Mouse (Mus musculus) liver, embryonic 13.5 days (tissue): ENCODE results near the gene Arhgap28. TPM values are rescaled to one million over a fixed set of nuclear protein-coding genes. Genes with fewer than 3 reads are reported as not detected.
A peak's percentile ranks its signal among the peaks of the same experiment; 100 is the strongest.
"Not testable (repeated sequence)": the region's sequence is repeated elsewhere in the genome, so short reads cannot be mapped to it uniquely, and the experiment has no call there.

Experiments
- ATAC-seq: fragments of 200-750 bp; cut with Nextera tagmentation; 2 replicates; pipeline ENCODE4 v1.8.0; 2017; ENCODE audit warnings: low read depth, mild to moderate bottlenecking, moderate number of reproducible peaks, moderate library complexity
- DNase-seq: peaks from one replicate; pipeline ENCODE4 v3.0.0; 2022
- H3K27ac ChIP-seq: fragments of 300-500 bp; sonication (generic); 2 replicates; pipeline ENCODE4 v1.5.1; 2015; ENCODE audit warnings: moderate library complexity, mild to moderate bottlenecking, inconsistent platforms
- H3K27me3 ChIP-seq: fragments of 300-500 bp; sonication (generic); 2 replicates; pipeline ENCODE4 v1.6.1; 2015; ENCODE audit warnings: mild to moderate bottlenecking, inconsistent platforms
- H3K36me3 ChIP-seq: fragments of 300-500 bp; sonication (generic); 2 replicates; pipeline ENCODE4 v1.6.1; 2015; ENCODE audit warnings: mild to moderate bottlenecking, inconsistent platforms
- H3K4me1 ChIP-seq: fragments of 300-500 bp; sonication (generic); replicated peaks from 2 replicates; pipeline ENCODE4 v1.6.1; 2015; ENCODE audit warnings: inconsistent platforms
- H3K4me2 ChIP-seq: fragments of 300-500 bp; sonication (generic); 2 replicates; pipeline ENCODE4 v1.6.1; 2015; ENCODE audit warnings: inconsistent platforms, mild to moderate bottlenecking, moderate library complexity
- H3K4me3 ChIP-seq: fragments of 300-500 bp; sonication (generic); replicated peaks from 2 replicates; pipeline ENCODE4 v1.5.1; 2015; ENCODE audit warnings: mild to moderate bottlenecking, inconsistent platforms
- H3K9ac ChIP-seq: fragments of 300-500 bp; sonication (generic); 2 replicates; pipeline ENCODE4 v1.6.1; 2015; ENCODE audit warnings: mild to moderate bottlenecking, inconsistent platforms
- H3K9me3 ChIP-seq: fragments of 300-500 bp; sonication (generic); replicated peaks from 2 replicates; pipeline ENCODE4 v1.6.1; 2016; ENCODE audit warnings: inconsistent platforms
- WGBS: fragments of 180-500 bp; shearing (Covaris S2); methylation state at CpG from one replicate; pipeline ENCODE4 v1.1.7; 2015; ENCODE audit not compliant: insufficient replicate concordance; 5-methylcytosine and 5-hydroxymethylcytosine counted together
- polyA plus RNA-seq: library from polyadenylated mRNA; unstranded; fragments of >200 nt; fragmentation: Nextera tagmentation; extraction: Ambion mirVana; gene quantifications from 2 replicates; pipeline ENCODE4 v1.2.1, GENCODE M21; 2015

The Arhgap28 gene
- polyA plus RNA-seq, 1 experiment from 2014 or later: 1.8 TPM

DNA sequence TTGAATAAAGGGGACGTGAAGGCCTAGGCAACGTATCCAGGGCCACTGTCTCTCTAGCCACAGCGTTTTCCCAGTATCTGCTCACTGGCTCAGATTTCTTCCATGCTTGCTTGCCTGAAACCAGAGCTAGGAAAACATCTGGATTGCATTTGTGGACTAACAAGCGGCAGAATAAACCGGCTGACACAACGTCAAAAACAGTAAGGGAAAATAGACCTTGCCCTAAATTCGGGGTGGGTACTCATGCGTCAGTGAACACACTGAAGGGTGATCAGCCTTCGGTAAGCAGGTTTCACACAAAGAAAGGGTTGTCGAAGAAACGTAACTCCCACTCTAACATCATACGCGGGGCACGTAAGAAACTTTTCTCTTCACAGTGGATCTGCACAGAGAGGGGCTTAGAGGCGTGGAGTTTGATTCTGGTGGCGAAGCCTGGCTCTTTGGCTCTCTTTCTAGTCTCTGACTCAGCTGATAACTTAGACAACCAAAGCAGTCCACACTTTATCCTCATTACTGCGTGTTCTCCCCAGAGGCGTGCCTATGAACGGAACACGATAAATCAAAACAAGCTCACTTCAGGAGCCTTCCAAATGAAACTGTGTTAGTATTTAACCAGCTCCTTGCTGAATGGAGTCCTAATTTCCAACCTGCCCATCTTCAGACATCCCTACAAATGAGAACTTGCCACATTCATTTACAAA is 137.2 kb downstream of the Arhgap28 start:
- ATAC-seq: no peak
- Histone ChIP-seq H3K36me3 (no peaks in the 10 kb centered on the region), H3K4me1 (no peaks in the 10 kb centered on the region), H3K27ac (no peak overlapping the region), H3K27me3 (no peaks in the 10 kb centered on the region), H3K4me2 (no peak overlapping the region), H3K9me3 (no peaks in the 10 kb centered on the region; the same call in 1 of the 2 replicates), H3K9ac (no peak overlapping the region), H3K4me3 (no peak overlapping the region)
- WGBS: 78% methylated on average over 20 of the region's 20 CpGs
- no peak for DNase-seq

DNA sequence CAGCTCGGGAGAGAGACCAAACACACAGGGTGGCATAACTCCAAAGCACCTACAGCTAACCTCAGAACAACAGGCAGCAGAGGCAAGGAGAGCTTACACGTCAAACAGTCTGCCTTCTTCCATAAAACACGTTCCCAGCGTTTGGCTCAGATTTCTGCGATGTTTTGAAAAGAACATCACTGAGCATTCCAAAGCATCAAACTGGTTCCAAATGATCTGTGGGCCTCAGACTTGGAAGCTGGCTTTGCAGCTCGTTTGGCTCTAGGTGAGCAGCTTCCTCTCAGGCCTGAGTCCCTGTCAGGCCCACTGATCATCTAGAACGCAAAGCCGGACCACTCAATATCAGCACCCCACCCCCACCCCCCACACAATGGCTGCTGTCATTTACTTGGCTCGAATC is 137.9 kb downstream of the Arhgap28 start:
- Histone ChIP-seq H3K27me3 (no peaks in the 10 kb centered on the region), H3K9me3 (no peaks in the 10 kb centered on the region; the same call in 1 of the 2 replicates), H3K27ac (no peak overlapping the region), H3K9ac (no peak overlapping the region), H3K4me2 (no peak overlapping the region), H3K36me3 (no peaks in the 10 kb centered on the region), H3K4me1 (no peaks in the 10 kb centered on the region), H3K4me3 (no peak overlapping the region)
- no peak for DNase-seq
- ATAC-seq: no peak
- 71% methylated on average over 9 of the region's 9 CpGs for WGBS

DNA sequence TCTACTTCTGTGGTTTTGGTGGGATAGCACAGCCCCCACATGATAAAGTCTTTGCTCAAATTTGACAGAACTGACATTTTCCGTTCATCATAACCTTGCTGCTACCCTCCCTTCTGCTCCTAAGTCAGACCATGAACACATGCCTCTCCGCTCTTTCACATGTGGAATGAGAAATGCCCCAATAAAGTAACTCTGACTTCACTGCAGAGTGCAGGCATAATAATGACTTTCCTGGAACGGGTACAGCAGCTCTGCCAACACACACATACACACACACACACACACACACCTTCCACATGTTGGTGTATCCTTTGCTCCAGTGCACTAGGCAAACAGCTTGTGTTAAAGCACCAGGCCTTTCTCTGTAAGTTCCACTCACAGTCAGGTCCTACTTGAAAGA is 139.0 kb downstream of the Arhgap28 start:
- WGBS: 59% methylated on average over 3 of the region's 3 CpGs
- Histone ChIP-seq H3K4me1 (no peaks in the 10 kb centered on the region), H3K36me3 (no peaks in the 10 kb centered on the region), H3K4me2 (no peak overlapping the region), H3K4me3 (no peak overlapping the region), H3K9ac (no peak overlapping the region), H3K9me3 (no peaks in the 10 kb centered on the region; the same call in 1 of the 2 replicates), H3K27ac (no peak overlapping the region), H3K27me3 (no peaks in the 10 kb centered on the region)
- no peak for DNase-seq
- no peak for ATAC-seq

DNA sequence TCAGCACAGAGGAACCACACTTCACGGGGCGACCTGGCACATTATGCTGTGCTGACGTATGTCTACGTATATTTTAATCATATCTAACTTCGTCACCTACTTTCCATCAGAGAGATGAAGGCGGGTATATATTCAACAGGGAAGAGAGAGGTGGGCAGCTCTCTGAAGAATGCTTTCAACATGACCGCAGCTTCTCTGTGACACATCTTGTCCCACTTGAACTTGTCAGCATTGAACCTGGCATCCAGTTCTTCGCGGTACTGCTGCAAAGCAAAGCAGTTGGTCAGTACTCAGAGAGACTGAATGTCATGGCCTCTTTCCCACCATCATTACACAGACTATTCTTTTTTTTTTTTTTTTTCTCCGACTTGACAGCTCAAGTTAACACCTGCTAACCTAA is 139.6 kb downstream of the Arhgap28 start:
- Histone ChIP-seq H3K9me3 (no peaks in the 10 kb centered on the region; the same call in 1 of the 2 replicates), H3K4me2 (no peak overlapping the region), H3K27ac (no peak overlapping the region), H3K27me3 (no peaks in the 10 kb centered on the region), H3K4me3 (no peak overlapping the region), H3K36me3 (no peaks in the 10 kb centered on the region), H3K9ac (no peak overlapping the region), H3K4me1 (no peaks in the 10 kb centered on the region)
- 73% methylated on average over 10 of the region's 10 CpGs for WGBS
- DNase-seq (no peak), ATAC-seq (no peak)

DNA sequence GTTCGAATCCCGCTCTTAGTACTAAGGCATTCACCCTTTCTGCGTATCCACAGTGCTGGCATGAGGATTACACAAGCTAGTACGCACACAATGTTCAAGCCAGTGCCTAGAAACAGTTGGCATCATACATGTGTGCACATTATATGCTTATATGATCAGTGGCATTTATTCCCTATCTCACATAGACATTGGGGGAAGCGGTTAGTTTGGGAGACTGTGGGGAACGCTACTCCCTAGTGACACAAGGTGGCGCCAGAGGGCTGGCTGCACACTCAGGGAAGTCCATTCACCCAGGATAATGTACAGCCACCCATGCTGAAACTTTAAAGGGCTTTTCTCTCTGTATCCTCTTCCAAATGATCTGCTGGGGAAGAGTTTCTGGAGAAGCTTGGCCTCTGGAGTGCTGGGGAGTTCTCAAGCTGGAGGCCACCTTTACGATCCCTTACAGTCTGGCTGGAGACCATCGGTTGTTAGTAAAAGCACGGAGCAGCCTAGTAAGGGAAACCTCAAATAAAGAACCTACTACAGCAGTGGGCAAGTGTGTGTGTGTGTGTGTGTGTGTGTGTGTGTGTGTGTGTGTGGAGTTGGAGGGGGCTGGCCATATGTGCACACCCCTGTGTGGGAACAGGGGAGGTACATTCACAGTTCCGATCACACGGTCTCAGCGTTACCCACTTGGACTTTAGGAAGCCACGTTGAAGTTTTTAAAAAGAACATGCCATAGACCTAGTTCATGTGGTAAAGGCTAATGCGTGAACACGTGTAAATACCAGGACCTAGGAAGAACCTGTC is 142.0 kb downstream of the Arhgap28 start:
- Histone ChIP-seq H3K4me2 (no peak overlapping the region), H3K4me1 (no peaks in the 10 kb centered on the region), H3K27me3 (no peaks in the 10 kb centered on the region), H3K36me3 (no peaks in the 10 kb centered on the region), H3K4me3 (no peak overlapping the region), H3K9ac (no peak overlapping the region), H3K27ac (no peak overlapping the region), H3K9me3 (no peaks in the 10 kb centered on the region)
- 68% methylated on average over 16 of the region's 16 CpGs for WGBS
- no peak for ATAC-seq
- DNase-seq: peak; percentile 9

DNA sequence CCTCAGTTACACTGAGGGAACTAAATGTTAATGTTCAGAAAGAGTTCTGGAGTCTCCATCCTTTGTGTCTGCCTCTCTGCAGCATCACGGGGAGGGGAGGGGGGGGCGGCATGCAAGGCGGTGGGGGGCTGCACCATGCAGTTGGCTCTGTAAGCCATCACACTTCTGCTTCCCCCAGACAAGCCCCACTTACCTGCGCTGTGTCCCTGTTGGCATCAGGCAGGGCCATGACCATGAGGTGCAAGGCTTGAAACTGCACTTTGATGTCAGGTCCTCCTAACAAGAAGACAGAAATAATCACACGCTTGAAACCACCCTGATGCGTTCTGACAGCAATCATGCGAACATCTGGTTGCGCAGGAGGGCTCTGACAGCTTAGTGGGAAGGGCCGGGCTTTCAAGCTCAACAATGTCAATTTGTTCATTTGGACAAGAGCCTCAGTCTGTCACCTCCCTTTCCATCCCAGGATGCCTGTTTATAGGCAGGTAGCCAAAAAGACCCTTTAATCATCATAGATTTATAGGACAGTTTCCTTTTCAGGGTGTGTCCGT is 142.8 kb downstream of the Arhgap28 start:
- Histone ChIP-seq H3K4me1 (no peaks in the 10 kb centered on the region), H3K27ac (no peak overlapping the region), H3K9me3 (no peaks in the 10 kb centered on the region), H3K9ac (no peak overlapping the region), H3K4me3 (no peak overlapping the region), H3K27me3 (no peaks in the 10 kb centered on the region), H3K36me3 (no peaks in the 10 kb centered on the region), H3K4me2 (no peak overlapping the region)
- ATAC-seq: no peak
- DNase-seq: no peak
- 82% methylated on average over 10 of the region's 10 CpGs for WGBS

DNA sequence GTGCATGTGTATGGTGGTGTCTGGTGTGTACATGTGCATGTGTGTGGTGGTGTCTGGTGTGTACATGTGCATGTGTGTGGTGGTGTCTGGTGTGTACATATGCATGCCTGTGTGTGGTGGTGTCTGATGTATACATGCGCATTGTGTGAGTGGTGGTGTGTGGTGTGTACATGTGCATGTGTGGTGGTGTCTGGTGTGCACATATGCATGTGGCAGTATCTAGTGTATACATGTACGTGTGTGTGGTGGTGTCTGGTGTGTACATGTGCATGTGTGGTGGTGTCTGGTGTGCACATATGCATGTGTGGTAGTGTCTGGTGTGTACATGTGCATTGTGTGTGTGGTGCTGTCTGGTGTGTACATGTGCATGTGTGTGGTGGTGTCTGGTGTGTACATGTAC is 162.4 kb downstream of the Arhgap28 start:
- not testable (repeated sequence) for ATAC-seq, H3K9me3 ChIP-seq, H3K4me3 ChIP-seq, H3K27me3 ChIP-seq, DNase-seq, H3K4me1 ChIP-seq, H3K4me2 ChIP-seq, H3K9ac ChIP-seq, H3K36me3 ChIP-seq, H3K27ac ChIP-seq
- WGBS: 70% methylated on average over 2 of the region's 2 CpGs

DNA sequence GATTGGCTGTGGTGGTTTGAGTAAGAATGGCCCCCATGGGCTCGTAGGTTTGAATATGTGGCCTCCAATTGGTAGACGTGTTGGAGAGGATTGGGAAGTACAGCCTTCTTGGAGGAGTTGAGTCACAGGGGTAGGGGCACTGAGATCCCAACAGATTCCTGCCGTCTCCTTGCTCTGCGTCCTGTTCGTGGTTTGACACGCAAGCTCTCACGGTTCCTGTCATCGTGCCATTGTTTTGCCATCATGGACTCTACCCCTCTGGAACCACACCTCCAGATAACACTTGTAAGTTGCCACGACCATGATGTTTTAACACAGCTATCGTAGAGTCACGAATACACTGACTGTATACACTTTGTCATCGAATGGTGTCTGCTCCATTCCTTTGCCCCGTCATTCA is 165.0 kb downstream of the Arhgap28 start:
- Histone ChIP-seq H3K27me3 (no peaks in the 10 kb centered on the region), H3K9me3 (peaks cover 4% of the 10 kb centered on the region; the same call in 1 of the 2 replicates), H3K27ac (no peak overlapping the region), H3K4me2 (no peak overlapping the region), H3K4me3 (no peak overlapping the region), H3K9ac (no peak overlapping the region), H3K36me3 (no peaks in the 10 kb centered on the region), H3K4me1 (no peaks in the 10 kb centered on the region)
- DNase-seq (no peak), ATAC-seq (no peak)
- 64% methylated on average over 13 of the region's 13 CpGs for WGBS

DNA sequence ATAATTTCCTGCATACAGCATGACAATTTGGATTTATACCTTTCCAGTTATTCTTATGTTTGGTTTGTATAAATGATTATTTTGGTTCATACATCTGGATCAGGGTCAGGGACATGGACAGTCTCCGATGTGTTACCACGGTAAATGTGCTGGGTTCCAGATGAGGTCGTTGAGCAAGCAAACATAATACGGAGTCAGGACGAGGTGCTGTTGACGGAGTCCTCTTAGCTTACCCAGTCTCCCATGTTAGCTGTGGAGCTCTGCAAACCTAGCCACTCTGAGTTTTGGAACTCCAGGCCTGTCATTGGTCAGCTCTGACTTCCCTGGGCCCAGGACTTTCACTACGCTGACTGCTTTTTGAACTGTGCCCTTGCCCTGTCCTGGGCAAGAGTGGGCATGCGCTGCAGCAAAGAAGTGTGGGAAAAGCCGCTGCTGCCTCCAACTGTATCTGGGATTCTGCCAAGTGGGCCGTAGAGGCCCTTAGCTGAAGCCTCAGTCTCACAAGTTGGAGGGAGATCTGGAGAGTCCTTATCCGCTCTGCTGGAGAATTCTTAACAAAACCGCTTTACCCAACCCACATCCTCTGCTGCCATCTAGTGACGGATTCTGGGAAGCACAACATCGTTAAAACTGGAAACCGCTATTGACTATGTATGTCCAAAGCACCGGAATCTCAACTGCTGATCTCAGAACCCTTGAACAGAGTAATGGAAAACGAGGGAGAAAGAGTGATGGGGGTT is 166.4 kb downstream of the Arhgap28 start:
- Histone ChIP-seq H3K27ac (no peak overlapping the region), H3K4me1 (no peaks in the 10 kb centered on the region), H3K4me3 (no peak overlapping the region), H3K27me3 (no peaks in the 10 kb centered on the region), H3K4me2 (no peak overlapping the region), H3K36me3 (no peaks in the 10 kb centered on the region), H3K9me3 (peaks cover 4% of the 10 kb centered on the region; the same call in 1 of the 2 replicates), H3K9ac (no peak overlapping the region)
- peak; percentile 10 for DNase-seq
- 52% methylated on average over 17 of the region's 17 CpGs for WGBS
- no peak for ATAC-seq

DNA sequence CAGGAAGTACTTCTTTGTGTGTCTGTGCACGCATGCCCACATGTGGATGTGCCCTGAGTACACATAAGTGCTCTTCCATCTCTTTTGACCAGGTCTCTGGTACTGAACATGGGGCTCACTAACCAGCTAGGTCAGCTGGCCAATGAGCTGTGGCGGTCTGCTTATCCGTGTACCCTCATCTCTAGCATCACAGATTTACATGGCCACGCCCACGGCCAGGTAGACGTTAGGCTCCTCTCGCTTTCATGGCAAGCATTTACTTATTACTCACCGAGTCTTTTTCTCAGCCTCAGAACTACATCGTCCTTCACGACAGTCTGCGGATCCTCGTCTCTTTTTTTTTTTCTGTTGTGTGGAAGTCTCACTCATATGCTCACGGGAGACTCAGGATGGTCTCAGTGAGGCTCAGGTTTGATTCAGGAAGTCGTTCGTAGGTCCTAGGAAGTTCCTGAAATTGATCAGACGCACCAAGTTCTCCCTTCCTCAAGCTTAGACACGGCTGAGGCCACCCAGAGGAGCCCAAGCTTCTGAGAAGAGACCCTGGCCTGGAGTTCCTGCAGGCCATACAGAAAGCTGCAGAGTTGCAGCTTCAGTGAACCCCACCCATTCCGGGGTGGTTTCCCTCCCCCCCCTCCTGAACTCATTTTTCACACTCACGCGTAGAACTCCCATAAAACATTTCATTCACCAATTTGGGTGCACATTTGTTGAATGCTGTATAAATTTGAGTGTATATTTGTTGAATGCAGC is 167.6 kb downstream of the Arhgap28 start:
- H3K9ac ChIP-seq: no peak overlapping the region
- no peak overlapping the region for H3K4me3 ChIP-seq
- H3K36me3 ChIP-seq: no peaks in the 10 kb centered on the region
- no peaks in the 10 kb centered on the region for H3K27me3 ChIP-seq
- H3K4me1 ChIP-seq: no peaks in the 10 kb centered on the region
- H3K4me2 ChIP-seq: no peak overlapping the region
- H3K9me3 ChIP-seq: peaks cover 4% of the 10 kb centered on the region; the same call in 1 of the 2 replicates
- DNase-seq (no peak), ATAC-seq (no peak)
- WGBS: 81% methylated on average over 20 of the region's 20 CpGs
- H3K27ac ChIP-seq: no peak overlapping the region
